Mouse (Mus musculus): Measurements from ENCODE around the gene Actn3. TPM values are rescaled to one million over a fixed set of nuclear protein-coding genes. Genes with fewer than 3 reads are reported as not detected.

The Actn3 gene
- total and polyA plus RNA-seq, 2 experiments, result 1.1 TPM; not detected in 1

DNA sequence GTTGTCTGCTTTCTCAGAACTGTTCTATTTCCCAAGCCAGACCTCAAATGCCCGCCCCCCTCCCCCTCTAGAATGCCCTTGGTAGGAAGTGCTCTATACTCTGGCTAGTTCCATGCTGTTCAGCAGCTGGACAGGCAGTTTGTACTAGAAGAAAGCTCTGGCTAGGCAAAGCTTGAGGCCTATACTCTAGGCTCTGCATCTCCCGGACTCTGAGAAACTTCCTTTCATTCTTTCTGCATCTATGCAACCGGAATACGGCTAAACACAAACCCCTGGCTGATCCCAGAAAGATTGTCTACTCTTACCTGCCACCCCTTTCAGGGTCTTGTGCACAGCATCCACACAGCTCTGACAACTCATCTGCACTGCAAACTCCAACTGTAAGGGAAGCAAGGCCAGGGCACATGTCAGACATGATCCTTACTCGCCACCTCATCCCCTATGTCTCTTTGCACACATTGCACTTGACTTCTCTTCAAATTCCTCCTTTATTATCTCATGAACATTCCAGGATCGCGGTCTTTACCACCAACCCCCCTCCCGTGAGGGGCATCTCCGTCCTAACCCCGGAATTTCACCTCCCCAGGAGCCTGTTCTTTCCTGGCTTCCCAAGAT lies 39.1 kb downstream of the Actn3 start:
- peaks cover 11% of the 10 kb centered on the region; the same call in 1 of the 2 replicates for H3K79me2 ChIP-seq (ENCODE audit: control insufficient read depth, insufficient read depth, low read length)
- H3K27me3 ChIP-seq (ENCODE audit: control insufficient read depth, insufficient read depth, low read length), result no peaks in the 10 kb centered on the region
- TF ChIP-seq POLR2A (IDR thresholded peaks at IDR 0.05; ENCODE audit: extremely low read depth, insufficient read depth, low read length) (no peak), CTCF (IDR thresholded peaks at IDR 0.05; ENCODE audit: low read depth, low read length) (no peak)
- peak; percentile 48 for DNase-seq (ENCODE audit: extremely low read depth, low read depth, low spot score)
- peaks cover 20% of the 10 kb centered on the region; the same call in 1 of the 2 replicates for H3K4me1 ChIP-seq (ENCODE audit: control insufficient read depth, insufficient read depth, low read length)
- H3K9ac ChIP-seq (ENCODE audit: low read depth, low read length), result peak overlapping the region; percentile 82
- H3K27ac ChIP-seq (replicated peaks; ENCODE audit: insufficient read depth, low read depth, low read length), result peak overlapping the region; percentile 92
- WGBS, result 3% methylated on average over 10 of the region's 10 CpGs
- peak overlapping the region; percentile 66 for H3K4me3 ChIP-seq (ENCODE audit: insufficient read depth, low read depth, low read length)
- H3K36me3 ChIP-seq (ENCODE audit: control insufficient read depth, insufficient read depth, low read length), result peaks cover 5% of the 10 kb centered on the region; the same call in 1 of the 2 replicates

DNA sequence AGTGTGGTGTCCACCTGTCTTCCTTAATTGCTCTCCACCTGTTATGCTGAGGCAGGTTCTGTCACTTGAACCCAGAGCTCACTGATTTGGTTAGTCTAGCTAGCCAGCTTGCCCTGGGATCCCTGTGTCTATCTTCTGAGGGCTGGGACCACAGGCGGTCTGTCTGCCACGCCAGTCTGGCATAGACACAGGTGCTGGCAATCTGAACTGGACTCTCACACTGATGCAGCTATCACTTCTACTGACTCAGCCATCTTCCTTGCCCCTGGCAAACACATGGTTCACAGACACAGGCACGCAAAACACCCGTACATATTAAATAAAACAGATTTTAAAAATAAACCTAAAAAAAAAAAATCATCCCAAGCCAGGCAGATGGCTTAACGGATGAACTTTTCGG lies 40.7 kb downstream of the Actn3 start:
- no peak overlapping the region for H3K4me3 ChIP-seq (ENCODE audit: insufficient read depth, low read depth, low read length)
- H3K36me3 ChIP-seq (ENCODE audit: control insufficient read depth, insufficient read depth, low read length), result peaks cover 21% of the 10 kb centered on the region
- 0 out of 2 replicates have a peak overlapping the region, but pooled peaks have one; percentile 52 for H3K9ac ChIP-seq (ENCODE audit: low read depth, low read length)
- H3K27ac ChIP-seq (replicated peaks; ENCODE audit: insufficient read depth, low read depth, low read length), result peak overlapping the region; percentile 94
- H3K27me3 ChIP-seq (ENCODE audit: control insufficient read depth, insufficient read depth, low read length), result no peaks in the 10 kb centered on the region
- peaks cover 16% of the 10 kb centered on the region; the same call in 1 of the 2 replicates for H3K79me2 ChIP-seq (ENCODE audit: control insufficient read depth, insufficient read depth, low read length)
- peaks cover 25% of the 10 kb centered on the region; the same call in 1 of the 2 replicates for H3K4me1 ChIP-seq (ENCODE audit: control insufficient read depth, insufficient read depth, low read length)
- WGBS, result 31% methylated on average over 6 of the region's 6 CpGs
- peak; percentile 83 for DNase-seq (ENCODE audit: extremely low read depth, low read depth, low spot score)
- no peak for TF ChIP-seq CTCF (IDR thresholded peaks at IDR 0.05; ENCODE audit: low read depth, low read length)
- no peak for TF ChIP-seq POLR2A (IDR thresholded peaks at IDR 0.05; ENCODE audit: extremely low read depth, insufficient read depth, low read length)

DNA sequence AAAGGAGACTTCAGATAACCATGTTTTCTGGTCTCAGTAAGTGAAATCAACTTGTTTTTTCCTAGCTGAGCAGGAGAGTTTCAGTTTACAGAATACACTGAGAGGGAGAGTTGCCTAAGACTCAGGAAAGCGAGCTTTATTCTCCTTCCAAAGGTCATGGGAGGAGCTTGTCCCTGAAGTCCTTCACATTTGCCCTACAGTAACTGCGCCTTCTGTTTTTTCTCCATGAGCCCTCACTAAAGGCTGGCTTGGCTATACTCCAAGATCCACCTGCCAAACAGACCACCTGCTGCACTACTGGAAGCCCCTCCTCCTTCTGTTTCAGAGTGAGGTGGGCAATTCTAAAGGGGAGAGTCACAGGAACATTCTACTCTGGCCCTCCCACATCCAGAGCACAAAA lies 41.6 kb downstream of the Actn3 start:
- no peak overlapping the region for H3K4me3 ChIP-seq (ENCODE audit: insufficient read depth, low read depth, low read length)
- 41% methylated on average over 2 of the region's 2 CpGs for WGBS
- DNase-seq (ENCODE audit: extremely low read depth, low read depth, low spot score), result peak; percentile 98
- no peaks in the 10 kb centered on the region for H3K27me3 ChIP-seq (ENCODE audit: control insufficient read depth, insufficient read depth, low read length)
- peak overlapping the region; percentile 82; the same call in 1 of the 2 replicates for H3K9ac ChIP-seq (ENCODE audit: low read depth, low read length)
- TF ChIP-seq POLR2A (IDR thresholded peaks at IDR 0.05; ENCODE audit: extremely low read depth, insufficient read depth, low read length) (no peak), CTCF (IDR thresholded peaks at IDR 0.05; ENCODE audit: low read depth, low read length) (no peak)
- peaks cover 16% of the 10 kb centered on the region; the same call in 1 of the 2 replicates for H3K79me2 ChIP-seq (ENCODE audit: control insufficient read depth, insufficient read depth, low read length)
- peaks cover 27% of the 10 kb centered on the region; the same call in 1 of the 2 replicates for H3K4me1 ChIP-seq (ENCODE audit: control insufficient read depth, insufficient read depth, low read length)
- peak overlapping the region; percentile 94 for H3K27ac ChIP-seq (replicated peaks; ENCODE audit: insufficient read depth, low read depth, low read length)
- H3K36me3 ChIP-seq (ENCODE audit: control insufficient read depth, insufficient read depth, low read length), result peaks cover 28% of the 10 kb centered on the region

DNA sequence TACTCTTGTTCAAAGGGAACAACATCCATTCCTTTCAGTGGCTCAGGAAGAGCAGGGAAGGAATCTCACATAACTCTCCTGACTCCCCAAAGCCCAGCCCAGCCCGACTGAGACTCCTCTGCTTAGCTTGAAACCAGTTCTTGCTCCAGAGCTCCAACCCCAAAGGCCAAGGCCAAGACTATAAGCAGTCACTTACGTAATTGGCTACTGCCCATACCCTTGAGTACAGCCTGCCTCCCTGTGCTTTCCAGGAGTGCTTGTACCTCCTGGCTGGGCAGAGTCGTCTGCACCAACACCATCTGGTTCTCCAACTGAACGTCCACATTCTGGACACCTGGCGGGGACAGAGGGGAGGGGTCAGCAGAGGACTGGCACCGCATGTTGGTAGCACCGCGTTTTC lies 43.7 kb downstream of the Actn3 start:
- Histone ChIP-seq H3K4me1 (ENCODE audit: control insufficient read depth, insufficient read depth, low read length) (peaks cover 34% of the 10 kb centered on the region), H3K79me2 (ENCODE audit: control insufficient read depth, insufficient read depth, low read length) (peaks cover 16% of the 10 kb centered on the region; the same call in 1 of the 2 replicates), H3K4me3 (ENCODE audit: insufficient read depth, low read depth, low read length) (no peak overlapping the region), H3K36me3 (ENCODE audit: control insufficient read depth, insufficient read depth, low read length) (peaks cover 39% of the 10 kb centered on the region), H3K27ac (replicated peaks; ENCODE audit: insufficient read depth, low read depth, low read length) (peak overlapping the region; percentile 24; the same call in 1 of the 2 replicates), H3K9ac (ENCODE audit: low read depth, low read length) (no peak overlapping the region), H3K27me3 (ENCODE audit: control insufficient read depth, insufficient read depth, low read length) (no peaks in the 10 kb centered on the region)
- WGBS, result 66% methylated on average over 8 of the region's 8 CpGs
- DNase-seq (ENCODE audit: extremely low read depth, low read depth, low spot score), result peak; percentile 49
- TF ChIP-seq POLR2A (IDR thresholded peaks at IDR 0.05; ENCODE audit: extremely low read depth, insufficient read depth, low read length), result no peak
- TF ChIP-seq CTCF (IDR thresholded peaks at IDR 0.05; ENCODE audit: low read depth, low read length), result no peak

DNA sequence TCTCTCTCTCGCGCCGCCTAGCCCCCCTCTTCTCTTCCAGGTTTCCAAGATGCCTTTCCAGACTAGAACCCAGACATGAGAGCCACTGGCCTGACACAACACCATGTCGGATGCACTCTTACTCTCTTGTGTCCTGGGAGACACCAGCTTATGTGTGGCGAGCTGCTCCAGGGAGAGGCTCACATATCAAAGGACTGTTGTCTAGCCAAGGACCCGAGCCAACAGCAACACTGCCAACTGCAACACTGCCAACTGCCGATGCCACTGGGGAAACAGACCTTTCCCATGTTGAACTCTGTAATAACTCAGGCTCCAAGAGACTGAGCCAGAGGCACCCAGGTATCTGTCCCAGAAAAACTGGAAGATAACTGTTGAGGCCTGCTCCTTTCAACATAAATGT lies 48.6 kb downstream of the Actn3 start:
- Histone ChIP-seq H3K4me1 (ENCODE audit: control insufficient read depth, insufficient read depth, low read length) (peaks cover 25% of the 10 kb centered on the region), H3K4me3 (ENCODE audit: insufficient read depth, low read depth, low read length) (no peak overlapping the region), H3K27ac (replicated peaks; ENCODE audit: insufficient read depth, low read depth, low read length) (peak overlapping the region; percentile 83), H3K27me3 (ENCODE audit: control insufficient read depth, insufficient read depth, low read length) (no peaks in the 10 kb centered on the region), H3K36me3 (ENCODE audit: control insufficient read depth, insufficient read depth, low read length) (peaks cover 70% of the 10 kb centered on the region), H3K79me2 (ENCODE audit: control insufficient read depth, insufficient read depth, low read length) (peaks cover 18% of the 10 kb centered on the region), H3K9ac (ENCODE audit: low read depth, low read length) (no peak overlapping the region)
- WGBS, result 26% methylated on average over 7 of the region's 7 CpGs
- peak; percentile 93 for DNase-seq (ENCODE audit: extremely low read depth, low read depth, low spot score)
- no peak for TF ChIP-seq POLR2A (IDR thresholded peaks at IDR 0.05; ENCODE audit: extremely low read depth, insufficient read depth, low read length)
- TF ChIP-seq CTCF (IDR thresholded peaks at IDR 0.05; ENCODE audit: low read depth, low read length), result no peak
